Mouse (Mus musculus) megakaryocyte progenitor cell, adult 5-6 weeks (primary cell): Measurements from ENCODE around the gene Cc2d1a. TPM values are rescaled to one million over a fixed set of nuclear protein-coding genes. Genes with fewer than 3 reads are reported as not detected.

ENCODE experiments used
- ATAC-seq: replicated peaks from 2 replicates; pipeline ENCODE4 v1.8.0; 2016; ENCODE audit warnings: mild to moderate bottlenecking, moderate TSS enrichment, inconsistent platforms; ENCODE audit not compliant: poor library complexity
- total RNA-seq, 2 experiments: library from RNA; stranded (forward) in 1 of 2; stranded (reverse) in 1 of 2; fragments of 157-497, 149-512 nt in 1 of 2; fragments of 200-1000 nt in 1 of 2; gene quantifications; 2 replicates each; pipeline versions ENCODE4 v1.2.3 to v1.2.4; 2015 to 2017

Gene Cc2d1a
- total RNA-seq, 2 experiments from 2014 or later, result 5.7 to 7.3 TPM

DNA sequence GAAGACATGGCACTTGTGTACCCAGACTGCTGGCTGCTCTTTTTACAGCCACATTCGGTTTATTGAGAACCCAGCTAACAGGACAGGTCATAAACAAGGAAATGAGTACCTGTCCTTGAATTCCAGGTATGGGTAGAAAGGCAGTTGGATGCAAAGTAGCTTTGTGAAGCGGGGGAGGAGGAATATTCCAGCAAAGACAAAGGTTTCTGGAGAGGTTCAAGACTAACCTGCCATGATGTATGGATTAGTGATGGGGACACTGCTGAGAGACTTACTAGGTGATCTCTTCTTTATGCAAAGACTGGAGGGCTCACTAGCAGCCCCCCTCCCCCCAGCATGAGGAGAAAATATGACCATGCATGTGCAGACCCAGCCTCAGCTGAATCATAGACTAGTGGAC is 42.1 kb downstream of the Cc2d1a start:
- ATAC-seq, result no peak

DNA sequence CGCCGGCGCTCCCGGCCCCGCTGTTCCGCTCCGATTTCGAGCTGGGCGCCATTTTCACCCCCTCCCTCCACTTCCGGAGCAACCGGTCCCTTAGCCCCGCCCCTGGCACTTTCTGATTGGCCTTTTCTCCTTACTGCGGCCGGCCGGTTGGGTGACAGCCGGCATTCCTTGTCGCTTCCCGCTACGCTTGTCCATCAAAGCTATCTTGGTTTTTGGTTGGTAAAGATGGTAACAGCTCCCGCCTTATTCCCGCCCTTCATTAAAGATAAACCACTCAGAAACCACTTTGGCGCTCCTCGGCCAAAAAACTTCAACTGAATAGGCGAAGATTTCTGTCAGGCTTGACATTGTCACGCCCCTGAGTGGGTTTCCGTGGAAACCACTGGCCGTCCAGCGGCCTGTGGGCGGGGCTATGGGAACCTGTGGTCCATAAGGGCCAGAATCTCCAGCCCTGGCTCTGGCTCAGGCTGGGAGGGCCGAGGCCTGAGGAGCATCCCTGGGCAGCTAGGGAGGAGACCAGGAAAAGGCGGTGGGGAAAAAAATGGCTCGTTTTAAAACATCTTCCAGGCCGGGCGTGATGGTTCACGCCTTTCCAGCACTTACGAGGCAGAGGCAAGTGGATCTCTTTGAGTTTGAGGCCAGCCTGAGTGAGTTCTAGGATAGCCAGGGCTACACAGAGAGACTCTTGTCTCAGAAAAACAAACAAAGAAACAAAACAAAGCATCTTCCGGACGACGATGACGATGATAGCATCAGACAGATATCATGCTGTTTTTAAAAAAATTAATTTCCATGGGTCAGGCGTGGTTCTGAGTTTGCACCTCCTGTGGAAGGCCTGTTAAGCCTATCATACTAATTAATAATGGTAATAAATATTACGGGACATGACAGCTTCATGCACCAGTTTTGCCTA is 42.8 kb downstream of the Cc2d1a start, which contains the start of gene Dcaf15:
TSS of gene Dcaf15 (minus strand) at position 72 of the 913 bp plus-strand sequence.
- peak; percentile 96 for ATAC-seq

DNA sequence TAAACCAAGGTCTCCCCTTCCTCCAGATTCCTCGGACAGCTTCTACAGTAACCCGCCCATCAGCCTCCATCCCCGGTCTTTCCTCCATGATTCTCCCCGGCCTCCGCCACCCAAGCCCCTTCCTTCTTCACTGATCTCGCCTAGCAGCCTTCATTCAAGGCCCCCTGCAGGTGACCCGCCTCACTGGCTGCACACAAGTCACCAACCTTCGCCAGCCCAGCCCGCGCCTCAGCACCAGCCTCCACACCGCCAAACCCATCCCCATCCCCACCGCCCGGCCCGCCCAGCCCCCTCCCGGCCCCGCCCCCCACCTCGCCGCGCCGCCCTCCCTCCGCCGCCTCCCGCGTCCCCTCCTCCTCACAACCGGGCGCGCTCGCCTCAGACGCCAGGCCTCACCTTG is 43.5 kb downstream of the Cc2d1a start:
- peak; percentile 64 for ATAC-seq

DNA sequence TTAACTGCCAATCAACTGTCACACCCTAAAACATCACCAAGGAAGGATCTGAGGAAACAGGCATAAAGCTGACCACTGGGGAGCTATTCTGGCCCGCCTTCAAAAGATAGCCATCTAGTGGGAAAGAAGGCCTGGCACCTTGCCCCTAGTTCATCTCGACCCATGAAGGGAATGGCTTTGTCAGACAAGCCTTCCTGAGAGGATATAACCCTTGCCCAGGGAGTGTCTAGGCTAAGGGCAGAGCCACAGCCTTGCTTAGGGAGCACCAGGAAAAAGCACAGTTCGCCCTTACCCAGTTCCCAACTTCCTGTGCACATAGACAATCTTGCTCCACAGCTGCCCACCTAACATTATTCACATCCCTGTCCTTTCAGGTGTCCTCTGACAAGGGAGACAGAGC is 44.1 kb downstream of the Cc2d1a start:
- ATAC-seq, result no peak

DNA sequence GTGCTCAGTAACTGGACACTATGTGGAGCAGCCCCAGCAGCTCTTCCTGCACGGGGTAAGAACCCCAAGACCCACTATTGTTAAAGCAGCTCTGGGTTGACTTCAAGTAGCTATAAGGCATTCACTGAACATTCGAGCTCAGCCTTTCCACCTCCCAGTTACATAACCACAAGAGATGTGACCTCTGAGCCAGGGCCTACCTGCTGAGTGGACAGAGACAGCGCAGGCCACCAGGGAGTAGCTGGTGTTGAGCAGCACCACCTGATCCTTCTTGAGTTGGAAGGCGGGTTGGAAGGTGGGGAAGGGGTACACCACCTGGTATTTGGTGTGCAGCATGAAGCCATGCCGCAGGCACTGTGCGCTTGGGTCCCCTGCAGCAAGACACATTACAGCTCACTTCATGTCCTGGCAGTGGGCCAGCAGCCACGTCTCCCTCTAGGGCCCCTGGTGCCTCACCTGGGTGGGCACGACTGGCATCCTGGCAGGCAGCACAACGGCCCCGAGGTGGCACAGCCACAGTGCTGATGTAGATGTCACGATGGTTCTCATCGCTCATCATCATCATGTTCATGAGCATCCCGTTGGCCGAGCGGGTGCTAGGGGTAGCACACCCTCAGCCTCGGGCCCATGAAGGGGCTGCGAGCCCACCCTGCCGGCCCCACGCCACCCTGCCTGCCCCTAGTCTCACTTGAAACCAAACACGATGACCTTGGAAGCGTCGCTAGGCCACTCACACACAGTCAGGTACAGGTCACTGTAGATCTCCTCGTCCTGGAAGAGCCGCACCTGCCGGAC is 46.1 kb downstream of the Cc2d1a start:
- no peak for ATAC-seq

DNA sequence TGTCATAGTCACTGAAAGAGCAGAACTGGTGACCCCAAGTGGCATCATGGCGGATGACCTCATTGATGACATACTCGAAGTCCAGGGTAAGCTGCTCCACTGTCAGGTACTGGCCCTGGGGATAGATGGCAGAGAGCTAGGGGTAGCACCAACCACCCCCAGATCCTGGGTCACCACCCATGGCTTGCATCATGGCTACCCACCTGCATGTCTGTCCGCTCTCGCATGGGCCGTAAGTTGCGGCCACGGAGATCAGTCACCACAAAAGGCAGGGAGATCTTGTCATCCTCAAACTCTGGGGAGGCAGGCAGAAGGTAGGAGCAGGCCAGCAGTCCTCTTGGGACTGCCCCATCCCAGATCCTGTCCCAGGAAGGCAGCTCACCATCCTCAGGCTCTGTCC is 49.4 kb downstream of the Cc2d1a start:
- no peak for ATAC-seq

DNA sequence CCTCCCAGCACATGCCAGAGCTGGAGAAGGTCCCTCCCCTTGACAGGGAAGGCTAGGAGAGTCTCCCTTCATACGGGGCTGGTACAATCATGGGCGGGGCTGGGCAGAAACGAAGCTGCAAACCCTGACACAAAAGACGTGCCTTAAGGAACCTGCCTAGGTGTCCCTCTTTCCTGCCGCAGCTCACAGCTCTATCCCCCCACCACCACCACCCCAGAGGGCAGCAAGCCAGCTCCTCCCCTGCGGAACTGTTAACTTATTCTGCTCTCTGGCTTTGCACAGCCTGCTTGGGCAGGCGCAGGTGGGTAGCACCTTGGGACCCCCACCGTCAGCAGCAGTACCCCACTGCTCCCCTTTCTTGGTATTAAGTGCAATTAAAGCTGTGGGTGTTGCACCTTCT is 51.7 kb downstream of the Cc2d1a start:
- ATAC-seq, result no peak

DNA sequence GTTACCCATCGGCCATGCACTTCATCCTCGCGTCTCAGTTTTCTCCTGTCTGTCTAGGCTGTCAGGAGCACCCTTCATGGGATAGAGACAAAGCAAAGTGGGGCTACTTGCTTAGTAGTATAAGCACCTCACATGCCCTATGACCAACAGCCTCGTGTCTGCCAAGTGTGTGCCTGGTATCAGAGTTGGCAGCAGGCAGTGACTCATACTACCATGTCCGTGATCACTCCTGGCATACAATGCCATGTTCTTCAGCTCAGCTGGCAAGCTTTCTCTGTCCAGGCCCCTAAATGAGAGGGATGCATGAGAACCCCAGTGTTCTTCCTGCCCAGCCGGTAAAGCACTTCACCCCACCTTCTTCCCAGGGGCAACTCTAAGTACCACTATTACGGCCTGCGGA is 57.2 kb downstream of the Cc2d1a start:
- ATAC-seq, result no peak

DNA sequence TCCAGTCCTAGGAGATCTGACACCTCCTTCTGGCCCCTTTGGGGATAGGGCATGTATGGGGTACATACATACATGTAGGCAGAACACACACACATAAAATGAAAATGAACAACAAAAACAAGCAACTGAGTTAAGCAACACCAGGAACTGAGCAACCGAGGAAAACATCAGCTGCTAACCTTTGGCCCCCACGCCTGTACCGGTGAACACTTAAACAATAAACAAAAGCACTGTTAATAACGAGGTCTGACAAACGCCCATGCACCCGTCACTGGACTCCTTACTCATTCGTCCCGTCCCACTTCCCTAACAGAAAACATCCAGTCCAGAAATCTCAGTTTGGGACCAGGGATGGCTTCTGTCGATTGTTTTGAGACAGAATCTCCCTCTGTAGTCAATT is 58.5 kb downstream of the Cc2d1a start:
- ATAC-seq, result no peak

DNA sequence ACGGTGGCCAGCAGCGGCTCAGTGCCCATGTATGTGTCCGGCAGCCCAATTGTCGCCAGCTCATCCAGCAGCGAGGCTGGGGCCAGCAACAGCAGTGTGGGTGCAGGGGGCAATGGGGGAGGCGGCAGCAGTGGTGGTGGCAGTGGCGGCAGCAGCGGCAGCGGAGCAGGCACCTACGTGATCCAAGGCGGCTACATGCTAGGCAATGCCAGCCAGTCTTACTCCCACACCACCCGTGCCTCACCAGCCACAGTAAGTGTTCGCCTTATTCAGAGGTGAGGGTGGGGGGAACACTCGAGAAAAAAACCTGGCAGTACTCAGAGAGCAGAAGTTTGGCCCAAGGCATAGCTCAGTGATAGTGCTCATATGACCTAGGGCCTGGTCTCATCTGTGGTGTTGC is 59.9 kb downstream of the Cc2d1a start:
- ATAC-seq, result no peak

DNA sequence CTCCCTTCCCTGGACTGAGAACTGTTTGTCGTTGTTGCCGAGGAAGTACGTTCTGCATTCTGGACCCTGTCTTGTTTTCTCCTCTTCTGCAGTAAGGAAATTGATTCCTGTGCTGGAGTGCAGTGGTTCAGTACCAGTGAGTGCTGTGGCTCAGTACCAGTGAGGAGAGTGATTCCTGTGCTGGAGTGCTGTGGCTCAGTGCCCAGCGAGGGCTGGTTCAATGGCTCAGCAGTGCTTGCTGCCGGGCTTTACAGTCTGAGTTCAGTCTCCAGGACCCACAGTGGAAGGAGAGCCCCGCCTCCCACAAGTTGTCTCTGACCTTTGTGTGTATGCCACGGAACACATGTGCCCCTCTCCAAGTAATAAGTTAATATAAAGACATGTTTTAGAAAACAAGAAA is 60.6 kb downstream of the Cc2d1a start:
- ATAC-seq, result no peak

DNA sequence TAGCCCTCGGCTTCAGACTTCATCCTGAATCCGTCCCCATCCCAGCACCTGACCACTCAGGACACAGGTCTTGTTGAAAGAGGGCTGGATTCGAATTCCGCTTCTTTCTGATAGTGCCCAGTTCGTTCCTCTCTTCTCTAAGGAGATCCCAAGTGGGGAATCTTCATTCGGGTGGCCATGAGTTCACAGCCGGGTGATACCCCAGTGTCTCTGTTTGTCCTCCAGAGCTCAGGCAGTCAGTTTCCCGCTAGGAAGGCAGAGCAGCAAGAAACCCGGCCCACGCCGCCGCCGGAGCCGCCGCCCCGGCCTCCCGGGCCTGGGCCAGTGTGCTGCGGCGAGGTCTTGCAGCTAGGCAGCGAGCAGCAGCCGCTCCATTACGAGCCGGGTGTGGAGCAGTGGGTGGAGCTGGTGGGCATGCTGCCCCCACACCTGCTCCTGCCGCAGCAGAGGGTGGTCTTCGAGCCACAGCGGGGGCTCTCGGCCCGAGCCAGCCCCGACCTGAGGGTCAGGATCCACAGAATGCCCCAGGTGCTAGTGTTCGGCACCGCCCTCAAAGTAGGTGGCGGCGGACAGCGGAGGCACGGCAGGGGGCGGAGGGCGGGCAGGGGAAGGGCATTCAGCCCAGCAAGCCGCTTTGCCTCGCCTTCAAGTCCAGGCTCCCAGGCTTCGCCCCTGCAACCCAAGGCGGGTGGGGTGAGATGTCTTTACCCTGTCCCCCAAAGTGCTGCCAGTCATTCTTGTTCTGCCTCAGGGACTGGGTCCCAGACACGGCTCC is 63.2 kb downstream of the Cc2d1a start:
- ATAC-seq, result no peak

DNA sequence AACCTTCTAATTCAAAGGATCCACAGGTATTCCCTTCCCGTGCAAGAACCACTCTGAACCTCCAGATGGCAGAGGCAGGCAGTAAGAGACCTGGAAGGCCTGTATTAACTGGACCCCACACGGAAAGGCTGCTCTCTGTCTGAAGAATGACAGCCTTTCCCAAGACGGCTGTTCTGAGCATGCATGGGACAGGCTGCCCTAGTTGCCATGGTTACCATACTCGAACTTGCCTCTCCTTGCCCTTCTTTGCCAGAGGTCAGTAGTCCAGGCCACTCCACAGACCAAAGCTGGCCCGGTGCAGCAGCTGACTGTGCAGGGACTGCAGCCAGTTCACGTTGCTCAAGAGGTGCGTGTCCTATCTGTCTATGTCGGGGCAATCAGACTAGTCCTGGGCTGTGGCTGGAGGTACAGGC is 63.9 kb downstream of the Cc2d1a start:
- ATAC-seq, result no peak

Other genes with a start within 250 kb of the Cc2d1a start
- gene Adgrl1, start 247.8 kb downstream of the Cc2d1a start, total RNA-seq (2015), result 2.9 and 5.9 TPM in 2 replicates
- 2.3 and 2.4 TPM in 2 replicates for gene Adgrl1, start 247.8 kb downstream of the Cc2d1a start, total RNA-seq (2017)
- gene Gm10644, start 192.7 kb downstream of the Cc2d1a start, total RNA-seq (2015), result not detected in 2 replicates
- gene Gm10644, start 192.7 kb downstream of the Cc2d1a start, total RNA-seq (2017), result 0.46 TPM in 1 of 2 replicates, not detected in the other
- gene Asf1b, start 192.4 kb downstream of the Cc2d1a start, total RNA-seq (2015), result 40.3 and 51.0 TPM in 2 replicates
- gene Asf1b, start 192.4 kb downstream of the Cc2d1a start, total RNA-seq (2017), result 32.5 and 38.1 TPM in 2 replicates
- gene Prkaca, start 174.9 kb downstream of the Cc2d1a start, total RNA-seq (2015), result 23.8 and 24.8 TPM in 2 replicates
- 22.4 and 24.0 TPM in 2 replicates for gene Prkaca, start 174.9 kb downstream of the Cc2d1a start, total RNA-seq (2017)
- gene Samd1, start 150.3 kb downstream of the Cc2d1a start, total RNA-seq (2015), result 54.3 and 64.6 TPM in 2 replicates
- gene Samd1, start 150.3 kb downstream of the Cc2d1a start, total RNA-seq (2017), result 45.7 and 57.0 TPM in 2 replicates
- 0.67 TPM in 1 of 2 replicates, not detected in the other for gene 1700067K01Rik, start 146.4 kb downstream of the Cc2d1a start, total RNA-seq (2015)
- 0.37 and 2.0 TPM in 2 replicates for gene 1700067K01Rik, start 146.4 kb downstream of the Cc2d1a start, total RNA-seq (2017)
- gene 2210011C24Rik, start 135.8 kb downstream of the Cc2d1a start, total RNA-seq (2015), result not detected in 2 replicates
- not detected in 2 replicates for gene 2210011C24Rik, start 135.8 kb downstream of the Cc2d1a start, total RNA-seq (2017)
- not detected in 2 replicates for gene Palm3, start 126.5 kb downstream of the Cc2d1a start, total RNA-seq (2015)
- not detected in 2 replicates for gene Palm3, start 126.5 kb downstream of the Cc2d1a start, total RNA-seq (2017)
- 0.85 and 1.9 TPM in 2 replicates for gene Il27ra, start 105.3 kb downstream of the Cc2d1a start, total RNA-seq (2015)
- 1.9 TPM in 2 replicates for gene Il27ra, start 105.3 kb downstream of the Cc2d1a start, total RNA-seq (2017)
- gene Rln3, start 102.9 kb downstream of the Cc2d1a start, total RNA-seq (2015), result not detected in 2 replicates
- gene Rln3, start 102.9 kb downstream of the Cc2d1a start, total RNA-seq (2017), result not detected in 2 replicates
- 1.9 and 2.0 TPM in 2 replicates for gene Gm10643, start 82.8 kb downstream of the Cc2d1a start, total RNA-seq (2015)
- 1.5 and 1.6 TPM in 2 replicates for gene Gm10643, start 82.8 kb downstream of the Cc2d1a start, total RNA-seq (2017)
- gene Rfx1, start 81.1 kb downstream of the Cc2d1a start, total RNA-seq (2015), result 7.9 and 9.5 TPM in 2 replicates
- gene Rfx1, start 81.1 kb downstream of the Cc2d1a start, total RNA-seq (2017), result 2.5 and 3.2 TPM in 2 replicates
- 13.2 and 14.3 TPM in 2 replicates for gene Dcaf15, start 43.2 kb downstream of the Cc2d1a start, total RNA-seq (2015)
- 20.5 and 22.0 TPM in 2 replicates for gene Dcaf15, start 43.2 kb downstream of the Cc2d1a start, total RNA-seq (2017)
- gene Podnl1, start 21.9 kb downstream of the Cc2d1a start, total RNA-seq (2015), result 0.05 TPM in 1 of 2 replicates, not detected in the other
- 0.54 TPM in 1 of 2 replicates, not detected in the other for gene Podnl1, start 21.9 kb downstream of the Cc2d1a start, total RNA-seq (2017)
- 0.17 and 0.32 TPM in 2 replicates for gene 4930432K21Rik, start 89 bp upstream of the Cc2d1a start, total RNA-seq (2015)
- gene 4930432K21Rik, start 89 bp upstream of the Cc2d1a start, total RNA-seq (2017), result 2.1 and 2.2 TPM in 2 replicates
- 0.54 and 1.7 TPM in 2 replicates for gene Nanos3, start 37.3 kb upstream of the Cc2d1a start, total RNA-seq (2015)
- 3.5 TPM in 1 of 2 replicates, not detected in the other for gene Nanos3, start 37.3 kb upstream of the Cc2d1a start, total RNA-seq (2017)
- 3.2 and 3.4 TPM in 2 replicates for gene Zswim4, start 89.1 kb upstream of the Cc2d1a start, total RNA-seq (2015)
- 4.2 and 5.0 TPM in 2 replicates for gene Zswim4, start 89.1 kb upstream of the Cc2d1a start, total RNA-seq (2017)
- 121 and 132 TPM in 2 replicates for gene D8Ertd738e, start 101.8 kb upstream of the Cc2d1a start, total RNA-seq (2015)
- 63.4 and 107 TPM in 2 replicates for gene D8Ertd738e, start 101.8 kb upstream of the Cc2d1a start, total RNA-seq (2017)
- 34.3 and 39.1 TPM in 2 replicates for gene Mri1, start 109.4 kb upstream of the Cc2d1a start, total RNA-seq (2015)
- 13.8 and 17.4 TPM in 2 replicates for gene Mri1, start 109.4 kb upstream of the Cc2d1a start, total RNA-seq (2017)
- 18.6 and 19.4 TPM in 2 replicates for gene Ccdc130, start 122.4 kb upstream of the Cc2d1a start, total RNA-seq (2015)
- gene Ccdc130, start 122.4 kb upstream of the Cc2d1a start, total RNA-seq (2017), result 6.8 and 17.0 TPM in 2 replicates
- 1.8 and 3.3 TPM in 2 replicates for gene Cacna1a, start 240.5 kb upstream of the Cc2d1a start, total RNA-seq (2015)
- gene Cacna1a, start 240.5 kb upstream of the Cc2d1a start, total RNA-seq (2017), result 0.21 and 1.6 TPM in 2 replicates